Comparison of ENCODE assay signal across 1 mouse cellular context in the genomic region with DNA sequence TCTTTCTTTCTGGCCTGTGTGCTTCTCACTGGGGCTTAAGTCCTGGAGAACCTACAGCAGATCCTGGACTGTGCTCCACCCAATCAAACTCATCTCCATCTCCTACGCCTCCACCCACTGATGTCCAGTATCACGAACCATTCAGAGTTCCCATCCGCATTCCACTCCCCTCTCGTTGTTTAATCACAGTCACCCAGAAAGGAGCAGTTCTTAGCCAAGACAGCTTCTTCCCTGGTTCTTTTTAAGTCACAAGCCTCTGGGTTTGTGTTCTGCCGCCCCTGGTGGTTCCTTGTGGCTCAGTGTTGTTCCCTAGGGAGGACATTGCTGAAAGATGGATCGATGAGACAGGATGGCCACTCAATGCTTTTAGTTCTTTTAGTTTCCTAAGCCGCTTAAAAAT.
TF ChIP-seq lines count a peak whose summit lies in the region.

No protein-coding gene starts in this region.

TF ChIP-seq in CH12.LX, 34 proteins besides CTCF, POLR2A, EP300 and RAD21 (continued from another document):
- no peak for TF ChIP-seq NRF1 (IDR thresholded peaks at IDR 0.05; ENCODE audit: low read depth, low read length)
- TF ChIP-seq ZKSCAN1 (IDR thresholded peaks at IDR 0.05; ENCODE audit: borderline replicate concordance, low read depth, low read length) = no peak
- TF ChIP-seq TBP (conservative IDR thresholded peaks at IDR 0.05; ENCODE audit: low read depth, low read length) = no peak
